Mouse (Mus musculus) adrenal gland, postnatal 10 days (tissue): Measurements from ENCODE around the gene Aoc1. TPM values are rescaled to one million over a fixed set of nuclear protein-coding genes. Genes with fewer than 3 reads are reported as not detected.

Experiments used
- DNase-seq: peaks from one replicate; pipeline ENCODE4 v3.0.0; 2021; ENCODE audit warnings: mixed read lengths
- total RNA-seq, 2 experiments: library from RNA; stranded (reverse); gene quantifications; 2 replicates each; pipeline ENCODE4 v1.2.3; 2021

The Aoc1 gene
- total RNA-seq, 2 experiments from 2014 or later: not detected

DNA sequence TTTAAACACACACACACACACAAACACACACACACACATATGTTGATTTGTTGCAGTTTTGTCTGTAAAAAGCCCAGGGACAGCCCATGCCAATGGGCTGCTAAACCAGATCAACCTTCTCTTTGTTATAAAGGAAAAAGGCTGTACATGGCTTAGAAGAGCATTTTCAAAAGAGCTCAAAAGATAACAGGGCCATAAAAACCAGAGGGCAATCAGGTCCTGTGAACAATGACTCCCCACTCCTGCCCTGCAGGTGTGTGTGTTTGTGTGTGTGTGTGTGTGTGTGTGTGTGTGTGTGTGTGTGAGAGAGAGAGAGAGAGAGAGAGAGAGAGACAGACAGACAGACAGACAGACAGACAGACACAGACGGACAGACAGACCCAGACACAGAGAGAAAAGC lies 36.5 kb downstream of the Aoc1 start:
- DNase-seq: no peak

DNA sequence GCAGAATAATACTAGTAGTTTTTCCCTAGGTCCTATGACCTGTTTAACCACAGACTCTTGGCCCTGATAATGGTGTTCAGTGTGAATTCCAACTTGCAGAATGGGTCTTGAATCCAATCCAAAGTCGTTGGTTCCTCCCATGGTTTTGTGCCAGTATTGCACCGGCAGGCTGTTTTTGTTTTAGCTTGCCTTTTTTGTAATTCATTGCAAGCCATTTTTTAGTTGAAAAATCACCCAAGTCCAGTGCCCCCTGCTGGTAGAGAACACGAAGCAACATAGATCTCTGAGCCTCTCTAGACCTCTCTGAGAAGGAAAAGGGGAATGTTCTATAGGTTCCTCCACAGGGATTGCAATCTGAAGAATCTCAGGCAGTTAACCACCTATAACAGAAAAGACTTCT lies 39.3 kb downstream of the Aoc1 start:
- peak; percentile 28 for DNase-seq

DNA sequence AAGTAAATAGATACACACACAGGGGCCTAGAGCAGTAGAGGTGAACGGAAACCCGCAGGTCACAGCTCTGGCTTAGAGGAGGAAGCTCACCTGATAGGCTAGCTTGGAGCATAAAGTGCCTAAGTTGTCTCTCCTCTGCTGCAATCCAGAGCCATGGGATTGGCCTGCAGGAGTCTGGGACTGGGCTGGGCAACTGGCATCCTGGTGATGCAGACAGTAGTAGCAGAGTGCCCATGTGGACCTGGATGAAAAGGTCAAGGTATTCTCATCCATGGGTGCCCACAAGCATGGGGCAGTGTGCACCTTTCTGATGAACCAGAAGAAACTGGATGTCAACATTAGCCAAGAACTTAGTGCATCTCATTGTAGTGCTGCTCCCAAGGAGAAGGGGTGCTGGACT lies 40.9 kb downstream of the Aoc1 start:
- no peak for DNase-seq

DNA sequence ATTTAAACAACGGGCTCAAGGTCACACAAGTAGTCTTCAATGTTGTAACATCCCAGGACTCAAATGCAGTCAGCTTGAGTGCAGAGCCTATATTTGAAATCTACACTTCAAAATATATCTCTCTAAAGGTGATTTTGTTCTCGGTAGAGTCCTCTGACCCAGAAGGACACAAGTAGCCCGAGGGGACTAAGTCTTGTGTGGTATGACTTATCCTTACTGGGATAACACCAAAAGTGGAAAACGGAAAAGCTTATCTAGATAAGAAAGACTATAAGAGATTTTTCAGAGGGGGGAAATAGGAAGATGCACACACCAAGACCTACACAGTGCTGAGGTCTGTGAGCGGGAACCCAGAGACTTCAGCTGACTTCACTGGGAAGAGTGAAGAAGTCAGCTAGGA lies 56.9 kb downstream of the Aoc1 start, which contains the start of gene 1600015I10Rik:
TSS of gene 1600015I10Rik (plus strand) at position 301 of the 400 bp plus-strand sequence.
- no peak for DNase-seq

DNA sequence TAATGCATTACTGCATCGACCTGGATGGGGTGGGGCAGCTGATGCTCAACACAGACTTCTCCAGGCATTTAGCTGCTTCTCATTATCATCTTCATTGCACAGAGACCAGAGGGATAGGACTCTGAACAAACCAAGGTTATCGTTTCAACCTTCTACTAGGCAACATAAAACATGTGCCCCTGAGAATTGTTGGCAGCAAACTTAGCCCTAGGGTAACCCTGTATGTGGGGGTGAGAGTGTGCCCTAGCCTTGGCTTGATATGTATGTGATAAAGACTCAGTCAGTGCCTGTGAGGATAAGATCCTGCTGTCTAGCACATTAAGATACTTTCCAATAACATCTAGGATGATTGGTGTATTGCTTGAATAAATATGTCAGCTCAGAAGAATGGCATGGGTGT lies 76.9 kb downstream of the Aoc1 start:
- DNase-seq: no peak

DNA sequence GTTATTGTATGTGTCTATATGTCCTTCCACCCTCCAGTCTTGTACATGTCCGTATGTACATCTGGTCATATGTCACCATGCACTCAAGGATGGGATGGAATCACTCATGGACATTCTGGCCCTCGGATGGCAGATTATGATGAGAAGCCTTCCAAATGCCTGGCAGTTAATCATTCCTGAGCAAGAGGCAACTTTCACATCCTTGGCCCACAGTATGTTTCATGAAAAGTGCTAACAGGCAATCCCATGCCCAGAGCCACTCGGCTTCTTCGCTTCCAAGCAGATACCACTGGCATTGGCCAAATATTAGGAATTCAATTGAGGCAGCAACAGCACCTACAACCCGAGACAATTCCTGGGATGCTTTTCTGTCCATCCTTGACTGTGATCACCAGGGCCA lies 78.0 kb downstream of the Aoc1 start:
- DNase-seq: no peak

DNA sequence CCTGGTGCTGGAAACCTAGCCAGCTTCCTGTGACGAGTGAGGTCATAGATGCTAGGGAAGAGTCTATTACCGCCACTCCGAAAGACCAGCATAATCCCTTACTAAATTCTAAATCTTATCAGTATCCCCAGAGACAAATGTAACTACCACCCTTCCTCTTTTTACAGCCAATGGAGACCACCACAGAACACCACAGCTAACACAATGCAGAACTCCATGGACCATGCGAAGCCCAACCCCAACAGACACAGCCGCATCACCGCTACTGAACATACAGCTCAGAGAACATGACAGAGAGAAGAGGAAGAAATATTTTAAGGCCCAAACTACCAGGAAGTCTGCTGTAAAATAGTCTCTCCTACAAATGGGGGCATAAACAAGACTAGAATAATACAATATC lies 78.9 kb downstream of the Aoc1 start:
- no peak for DNase-seq

DNA sequence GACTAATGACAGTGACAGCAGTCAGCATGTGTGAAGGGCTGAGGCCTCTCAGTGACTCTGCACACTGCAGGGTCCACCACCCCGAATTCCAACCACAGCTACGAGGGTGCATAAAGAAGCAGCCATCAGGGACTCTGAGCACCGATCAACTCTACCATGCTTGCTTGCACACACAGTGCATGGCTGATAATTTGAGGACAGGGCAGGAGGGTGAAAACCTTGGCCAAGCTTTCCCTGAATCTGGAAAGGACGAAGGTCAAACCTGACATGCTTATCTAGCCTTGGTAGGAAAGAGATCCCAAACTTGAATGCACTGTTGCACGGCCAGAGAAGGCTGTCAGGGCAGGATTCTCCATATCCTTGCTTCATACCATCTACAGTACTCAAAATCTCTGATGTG lies 80.5 kb downstream of the Aoc1 start:
- DNase-seq: no peak

DNA sequence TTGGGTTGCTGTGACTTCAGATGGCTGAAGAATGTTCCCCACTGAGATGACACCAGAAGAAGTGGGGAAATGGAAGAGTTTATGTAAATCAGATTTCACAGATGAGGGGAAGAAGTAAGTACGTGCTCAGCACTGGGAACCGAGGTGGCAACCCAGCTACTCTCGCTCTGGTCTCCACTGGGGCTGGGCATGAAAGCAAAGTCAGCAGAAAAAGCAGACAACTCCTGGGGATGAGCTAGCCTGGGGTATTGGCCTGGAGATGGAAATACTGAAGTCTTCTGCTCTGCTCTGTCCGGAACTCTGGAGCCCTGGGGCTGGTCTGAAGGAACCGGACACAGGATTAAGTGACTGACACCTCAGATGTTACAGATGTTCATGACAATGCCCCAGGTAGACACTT lies 81.5 kb downstream of the Aoc1 start:
- no peak for DNase-seq

DNA sequence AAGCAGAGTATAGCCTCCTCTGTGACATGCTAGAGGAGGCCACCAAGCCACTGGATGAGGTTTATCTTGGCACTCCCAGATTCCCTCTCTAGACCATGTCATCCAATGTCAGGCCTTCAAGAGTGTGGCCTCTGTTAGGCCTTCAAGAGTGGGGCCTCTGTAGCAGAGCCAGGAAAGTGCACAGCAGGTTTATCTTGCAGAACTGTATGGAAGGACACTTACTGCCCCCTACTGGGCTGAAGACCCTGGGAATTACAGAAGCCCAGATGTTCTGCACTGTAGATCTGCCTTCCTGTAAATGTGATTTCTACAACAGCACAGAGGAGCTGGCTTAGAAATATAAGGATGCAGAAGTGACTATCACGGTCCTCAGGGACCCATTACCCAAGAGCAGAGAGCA lies 82.2 kb downstream of the Aoc1 start:
- peak; percentile 83 for DNase-seq

DNA sequence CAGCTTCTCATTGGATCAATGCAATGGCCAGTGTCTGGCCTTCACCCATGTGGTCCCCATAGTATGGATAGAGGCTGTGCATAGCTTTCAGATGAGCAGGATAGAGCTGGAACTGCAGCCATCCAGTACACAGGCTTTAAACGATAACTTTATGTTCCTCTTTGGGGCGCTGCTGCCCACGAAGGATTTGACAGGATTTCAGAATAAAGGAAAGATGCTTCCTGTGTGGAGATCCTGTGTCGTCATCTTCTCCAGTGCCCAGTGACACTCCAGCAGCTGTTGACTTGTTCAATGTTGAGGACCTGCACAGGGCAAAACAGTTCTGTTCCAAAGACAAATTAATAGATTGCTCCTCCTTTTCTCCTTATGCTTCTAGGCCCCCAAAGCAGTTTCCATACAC lies 84.1 kb downstream of the Aoc1 start:
- no peak for DNase-seq

DNA sequence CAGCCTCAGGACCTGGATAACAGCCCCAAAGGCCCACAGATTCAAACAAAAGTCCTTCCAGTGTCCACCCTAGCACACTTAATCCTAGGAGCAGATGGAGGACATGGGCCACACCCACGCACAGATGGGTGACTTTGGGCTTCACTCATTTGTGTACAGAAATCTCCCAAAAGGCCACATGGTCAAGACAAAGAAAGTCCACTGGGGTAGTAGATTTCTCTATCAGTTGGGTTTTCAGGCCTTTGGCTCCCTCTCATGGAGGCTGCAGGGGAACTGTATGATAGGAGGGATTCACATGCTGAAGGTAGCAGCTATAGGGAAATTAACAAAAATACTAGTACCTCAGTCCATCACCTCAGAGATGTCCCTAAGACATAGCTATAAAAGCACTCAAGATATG lies 85.4 kb downstream of the Aoc1 start:
- peak; percentile 27 for DNase-seq

Other genes starting within 250 kb of the Aoc1 start
- 1 to 10 TPM; 1.7 to 3.6 TPM for gene AI854703, start 246.1 kb upstream of the Aoc1 start, total RNA-seq
- 10 to 100 TPM; 11.7 to 14.8 TPM for gene Gimap8, start 225.7 kb upstream of the Aoc1 start, total RNA-seq
- gene Gimap9, start 196.8 kb upstream of the Aoc1 start, total RNA-seq: 1 to 10 TPM; 9.0 TPM
- gene Gimap4, start 188.3 kb upstream of the Aoc1 start, total RNA-seq: 10 to 100 TPM; 50.2 to 52.8 TPM
- 10 to 100 TPM; 70.8 to 75.9 TPM for gene Gimap6, start 164.7 kb upstream of the Aoc1 start, total RNA-seq
- gene Gm28053, start 154.3 kb upstream of the Aoc1 start, total RNA-seq: 10 to 100 TPM in 1 of 2 experiments, 1 to 10 TPM in 1; 9.1 to 10.3 TPM
- 1 to 10 TPM in 1 of 2 experiments, under 1 TPM in 1; 0.96 to 1.6 TPM for gene Gimap7, start 154.3 kb upstream of the Aoc1 start, total RNA-seq
- gene Gimap1, start 133.8 kb upstream of the Aoc1 start, total RNA-seq: 10 to 100 TPM; 18.7 to 24.2 TPM
- 10 to 100 TPM; 14.2 to 19.5 TPM for gene Gimap5, start 126.7 kb upstream of the Aoc1 start, total RNA-seq
- gene Gimap3, start 102.0 kb upstream of the Aoc1 start, total RNA-seq: 1 to 10 TPM; 4.5 to 5.4 TPM
- 100 to 1,000 TPM; 138 to 148 TPM for gene Tmem176a, start 32.0 kb upstream of the Aoc1 start, total RNA-seq
- gene Tmem176b, start 31.4 kb upstream of the Aoc1 start, total RNA-seq: 100 to 1,000 TPM; 280 to 302 TPM
- gene 1600015I10Rik, start 57.0 kb downstream of the Aoc1 start, total RNA-seq: under 1 TPM in 1 of 2 experiments, not detected in 1; 0.12 TPM
- not detected for gene Doxl2, start 102.1 kb downstream of the Aoc1 start, total RNA-seq
- gene Svs1, start 114.0 kb downstream of the Aoc1 start, total RNA-seq: not detected
- gene Gpnmb, start 163.7 kb downstream of the Aoc1 start, total RNA-seq: under 1 TPM; 0.55 to 0.84 TPM
- gene Malsu1, start 200.9 kb downstream of the Aoc1 start, total RNA-seq: 10 to 100 TPM; 45.7 to 52.5 TPM